Mouse (Mus musculus) cortical plate, adult 2 months (tissue): ENCODE results near the gene Lrr1. TPM values are rescaled to one million over a fixed set of nuclear protein-coding genes. Genes with fewer than 3 reads are reported as not detected.

Source experiments
- H3K27ac ChIP-seq: fragments of 200-500 bp; 2 replicates; pipeline ENCODE4 v1.5.1; 2012; ENCODE audit warnings: low read length, control low read depth, inconsistent platforms; ENCODE audit not compliant: insufficient read depth
- H3K4me1 ChIP-seq: fragments of 200-500 bp; 2 replicates; pipeline ENCODE4 v1.6.1; 2011; ENCODE audit warnings: low read length; ENCODE audit not compliant: control insufficient read depth, insufficient read depth
- H3K4me3 ChIP-seq: fragments of 200-500 bp; 2 replicates; pipeline ENCODE4 v1.5.1; 2011; ENCODE audit warnings: mild to moderate bottlenecking, low read length, control low read depth; ENCODE audit not compliant: insufficient read depth
- CTCF ChIP-seq: fragments of 200-500 bp; IDR thresholded peaks from 2 replicates; pipeline ENCODE4 v1.5.1; 2011; ENCODE audit warnings: mild to moderate bottlenecking, control low read depth, low read length; ENCODE audit not compliant: insufficient read depth; ENCODE audit errors: extremely low read depth
- POLR2A ChIP-seq: fragments of 200-500 bp; IDR thresholded peaks from 2 replicates; pipeline ENCODE4 v1.6.1; 2011; ENCODE audit warnings: mild to moderate bottlenecking, low read length, control low read depth; ENCODE audit not compliant: insufficient read depth; ENCODE audit errors: extremely low read depth
- polyA plus RNA-seq: library from polyadenylated mRNA; depleted of rRNA; stranded (reverse); fragments of >200 nt; gene quantifications from 2 replicates; pipeline ENCODE4 v1.2.3, GENCODE M21; 2012; rRNA removed

The Lrr1 gene
- polyA plus RNA-seq, 1 experiment = 0.13 TPM

DNA sequence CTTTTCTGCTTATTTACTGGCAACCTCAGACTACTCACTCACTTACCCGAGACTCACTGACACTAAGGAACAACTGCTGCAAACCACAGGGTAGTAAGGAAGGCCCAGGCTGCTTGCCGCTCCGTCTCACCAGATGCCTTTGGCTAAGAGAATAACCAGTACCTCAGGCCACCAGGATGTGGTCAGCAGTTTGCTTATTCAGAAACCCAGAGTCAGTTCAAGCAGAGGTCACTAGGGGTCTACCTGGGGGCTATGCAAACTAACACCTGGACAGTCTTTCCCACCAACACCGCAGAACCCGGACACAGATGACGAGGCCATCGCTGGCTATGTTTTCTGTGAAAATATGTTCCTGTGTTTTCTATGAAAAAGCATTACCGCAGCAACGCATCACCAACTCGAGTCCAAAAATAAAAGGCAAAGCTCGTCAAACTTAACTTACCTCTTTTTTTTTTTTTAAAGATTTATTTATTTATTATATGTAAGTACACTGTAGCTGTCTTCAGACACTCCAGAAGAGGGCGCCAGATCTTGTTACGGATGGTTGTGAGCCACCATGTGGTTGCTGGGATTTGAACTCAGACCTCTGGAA lies 44.7 kb downstream of the Lrr1 start:
- Histone ChIP-seq H3K4me3 (no peak overlapping the region), H3K27ac (no peak overlapping the region), H3K4me1 (no peaks in the 10 kb centered on the region)
- TF ChIP-seq CTCF (no peak), POLR2A (no peak)

DNA sequence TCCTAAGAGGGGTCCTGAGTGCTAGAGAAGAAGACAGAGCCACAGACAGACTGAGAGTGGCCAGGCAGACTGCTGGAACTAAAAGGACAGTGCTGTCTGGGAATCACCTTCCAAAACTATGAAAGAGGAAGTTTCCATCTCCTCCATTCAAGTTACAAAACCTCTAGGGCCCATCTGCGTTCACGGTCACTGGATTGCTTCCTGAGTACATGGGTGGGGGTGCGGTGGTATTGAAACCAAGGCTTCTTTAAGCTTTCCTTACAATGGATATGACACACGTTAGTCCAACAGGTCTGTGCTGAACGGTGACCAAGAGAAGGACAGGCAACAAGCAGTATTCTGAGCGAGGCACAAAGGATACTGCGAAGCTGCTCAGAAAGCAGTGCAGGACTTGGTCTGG lies 45.8 kb downstream of the Lrr1 start:
- no peaks in the 10 kb centered on the region for H3K4me1 ChIP-seq
- H3K27ac ChIP-seq = no peak overlapping the region
- no peak for TF ChIP-seq CTCF
- no peak overlapping the region for H3K4me3 ChIP-seq

DNA sequence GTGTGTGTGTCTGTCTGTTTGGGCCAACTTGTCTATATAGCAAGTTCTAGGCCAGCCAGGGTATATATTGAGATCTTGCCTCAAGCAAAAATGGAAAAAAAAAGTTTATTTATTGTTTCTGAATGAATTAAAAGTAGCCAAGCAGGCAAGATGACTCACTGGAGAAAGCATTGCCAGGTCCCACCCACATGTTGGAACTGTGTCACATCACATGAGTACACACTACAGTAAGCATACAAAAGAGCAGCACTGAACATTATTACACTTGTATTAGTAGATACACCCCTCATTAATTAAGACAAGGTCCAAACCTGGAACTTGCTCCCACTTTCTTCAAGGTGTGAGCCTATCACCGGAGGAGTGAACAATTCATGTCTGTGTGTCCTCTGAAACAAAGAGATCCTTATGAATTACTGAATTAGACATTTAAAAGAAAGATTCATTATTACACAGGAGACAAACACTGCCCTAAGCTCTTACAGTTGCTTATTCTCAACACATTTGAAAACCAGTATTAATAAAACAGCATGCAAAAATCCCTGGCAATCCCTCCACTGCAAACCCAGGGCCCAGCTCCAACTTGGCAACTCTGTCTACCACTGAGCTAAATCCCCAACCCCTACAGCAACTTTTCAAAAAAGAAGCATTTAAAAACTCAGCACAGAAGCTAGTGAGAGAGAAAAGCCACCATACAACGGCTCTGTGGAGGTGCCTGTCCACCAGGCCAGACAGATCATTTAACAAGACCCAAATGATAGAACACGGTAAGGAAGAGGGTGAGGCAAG lies 46.6 kb downstream of the Lrr1 start:
- no peak overlapping the region for H3K4me3 ChIP-seq
- TF ChIP-seq CTCF = no peak
- TF ChIP-seq POLR2A = no peak
- no peaks in the 10 kb centered on the region for H3K4me1 ChIP-seq
- H3K27ac ChIP-seq = no peak overlapping the region

GRCm38 (mm10) chr12:69216587-69216986 lies 48.0 kb downstream of the Lrr1 start:
- no peak for TF ChIP-seq CTCF
- TF ChIP-seq POLR2A = no peak
- no peak overlapping the region for H3K4me3 ChIP-seq
- no peaks in the 10 kb centered on the region for H3K4me1 ChIP-seq
- no peak overlapping the region for H3K27ac ChIP-seq

DNA sequence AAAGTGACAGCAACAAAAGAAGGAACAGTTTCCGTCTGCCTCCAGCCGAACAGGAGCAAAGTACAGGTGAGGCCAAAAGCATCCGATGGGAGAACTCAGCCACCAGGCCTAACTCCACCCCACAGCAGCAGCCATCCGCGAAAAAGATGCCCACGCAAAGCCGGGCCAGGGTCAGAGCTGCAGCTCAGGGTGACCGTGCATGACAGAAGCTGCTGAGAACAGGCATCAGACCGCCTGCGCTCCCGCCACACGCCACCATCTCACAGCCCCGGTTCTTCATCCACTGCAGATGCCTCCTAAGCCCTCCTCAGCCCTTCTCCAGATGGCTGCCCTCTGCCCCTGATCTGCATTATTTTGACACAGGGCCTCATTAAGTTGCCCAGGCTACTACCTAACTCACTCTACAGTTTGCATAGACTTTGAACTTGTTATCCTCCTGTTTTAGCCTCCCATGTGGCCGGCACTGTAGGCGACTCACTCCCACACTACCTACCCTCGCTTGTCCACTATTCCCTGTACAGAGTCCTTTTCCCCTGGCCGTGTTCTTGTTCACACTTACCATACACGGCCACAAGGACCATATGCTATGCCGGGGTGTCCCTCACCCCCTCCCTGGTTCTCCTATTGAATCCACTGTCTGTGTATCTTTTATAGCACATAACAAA lies 52.1 kb downstream of the Lrr1 start:
- no peak for TF ChIP-seq CTCF
- TF ChIP-seq POLR2A = no peak
- no peaks in the 10 kb centered on the region for H3K4me1 ChIP-seq
- no peak overlapping the region for H3K27ac ChIP-seq
- H3K4me3 ChIP-seq = no peak overlapping the region

DNA sequence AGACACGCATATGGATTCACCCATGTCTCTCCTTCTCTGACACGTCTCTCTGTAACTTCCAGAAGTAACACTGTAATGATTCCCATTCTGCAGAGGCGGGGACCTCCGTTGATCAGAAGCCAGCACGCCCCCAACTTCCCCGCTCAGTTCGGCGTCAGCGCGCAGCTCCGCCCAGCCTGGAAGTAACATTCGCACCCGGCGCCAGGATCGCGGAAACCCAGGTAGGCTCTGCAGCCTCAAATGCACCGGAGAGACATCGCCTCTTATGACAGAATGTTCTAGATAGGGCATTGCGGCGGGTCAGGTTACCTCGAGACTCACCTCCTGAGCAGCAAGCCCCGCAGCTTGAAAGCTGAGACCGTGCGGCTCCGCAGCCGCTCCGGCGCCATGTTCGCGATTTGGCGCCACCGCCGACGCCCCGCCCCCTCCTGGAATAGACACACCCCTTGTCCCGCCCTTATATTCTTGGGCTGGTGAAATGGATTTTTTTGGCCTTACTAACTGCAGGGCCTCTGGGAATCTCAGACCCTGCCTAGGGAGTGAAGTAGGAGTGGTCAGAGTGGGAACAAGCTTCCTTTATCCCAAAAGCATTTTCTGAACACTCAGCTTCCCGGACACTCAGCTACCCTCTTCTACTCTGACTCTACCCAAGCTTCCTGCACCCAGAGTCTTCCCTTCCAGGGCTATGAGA lies 59.3 kb downstream of the Lrr1 start, which contains the start of gene Pole2:
Pole2 (minus strand) TSS at position 420 of the 691 bp plus-strand sequence.
- peak within 1 kb of the TSS; percentile 71 for H3K4me3 ChIP-seq
- TF ChIP-seq POLR2A = no peak
- no peak for TF ChIP-seq CTCF
- H3K4me1 ChIP-seq = no peaks in the 10 kb centered on the region
- H3K27ac ChIP-seq = no peak within 1 kb of the TSS

Other genes starting within 250 kb of the Lrr1 start
- gene Rps29, start 9.6 kb upstream of the Lrr1 start, polyA plus RNA-seq = 1,487 and 1,750 TPM in 2 replicates
- 324 and 336 TPM in 2 replicates for gene Rpl36al, start 15.3 kb downstream of the Lrr1 start, polyA plus RNA-seq
- 15.2 and 15.3 TPM in 2 replicates for gene Mgat2, start 15.3 kb downstream of the Lrr1 start, polyA plus RNA-seq
- gene Gm49383, start 28.3 kb downstream of the Lrr1 start, polyA plus RNA-seq = 0.61 and 0.64 TPM in 2 replicates
- gene Dnaaf2, start 29.6 kb downstream of the Lrr1 start, polyA plus RNA-seq = 2.2 and 3.1 TPM in 2 replicates
- 1.1 and 3.1 TPM in 2 replicates for gene Gm49384, start 35.5 kb downstream of the Lrr1 start, polyA plus RNA-seq
- gene Pole2, start 59.4 kb downstream of the Lrr1 start, polyA plus RNA-seq = 0.44 and 1.1 TPM in 2 replicates
- 11.5 and 14.1 TPM in 2 replicates for gene Klhdc1, start 72.4 kb downstream of the Lrr1 start, polyA plus RNA-seq
- gene Klhdc2, start 127.9 kb downstream of the Lrr1 start, polyA plus RNA-seq = 122 and 123 TPM in 2 replicates
- 33.7 and 34.4 TPM in 2 replicates for gene Nemf, start 188.4 kb downstream of the Lrr1 start, polyA plus RNA-seq
- 43.1 and 44.7 TPM in 2 replicates for gene Arf6, start 203.3 kb downstream of the Lrr1 start, polyA plus RNA-seq
- gene Gm9887, start 203.6 kb downstream of the Lrr1 start, polyA plus RNA-seq = 0.40 and 0.64 TPM in 2 replicates